Mouse (Mus musculus) B cell, adult 67 days (primary cell): ENCODE results near the gene Nrip1. TPM values are rescaled to one million over a fixed set of nuclear protein-coding genes. Genes with fewer than 3 reads are reported as not detected.

Source experiments
- total RNA-seq, 2 experiments: library from RNA; stranded (reverse); gene quantifications; 4 replicates each; pipeline ENCODE4 v1.2.4; 2023

The Nrip1 gene
- 10 to 100 TPM; 43.6 to 47.0 TPM for total RNA-seq

GRCm38 (mm10) chr16:76373671-76374091 is at the start of gene Nrip1:
TSS of gene Nrip1 (minus strand) at chr16:76373827.

